Mouse (Mus musculus) midbrain, embryonic 10.5 days (tissue): Measurements from ENCODE around the gene Zmynd15. TPM values are rescaled to one million over a fixed set of nuclear protein-coding genes. Genes with fewer than 3 reads are reported as not detected.
"Not testable (repeated sequence)": the region's sequence is repeated elsewhere in the genome, so short reads cannot be mapped to it uniquely, and the experiment has no call there.

Source experiments
- DNase-seq: peaks from one replicate; pipeline ENCODE4 v3.0.0-alpha.2; 2017; ENCODE audit warnings: low spot score
- H3K27ac ChIP-seq: fragments of 300-500 bp; sonication (generic); replicated peaks from 2 replicates; pipeline ENCODE4 v1.5.1; 2016; ENCODE audit warnings: mild to moderate bottlenecking
- H3K27me3 ChIP-seq: fragments of 300-500 bp; sonication (generic); 2 replicates; pipeline ENCODE4 v1.6.1; 2016; ENCODE audit warnings: low read depth, mild to moderate bottlenecking; ENCODE audit not compliant: poor library complexity, severe bottlenecking
- H3K36me3 ChIP-seq: fragments of 300-500 bp; sonication (generic); 2 replicates; pipeline ENCODE4 v1.6.1; 2016; ENCODE audit warnings: mild to moderate bottlenecking, moderate library complexity
- H3K4me1 ChIP-seq: fragments of 300-500 bp; sonication (generic); 2 replicates; pipeline ENCODE4 v1.6.1; 2016
- H3K4me3 ChIP-seq: fragments of 300-500 bp; sonication (generic); 2 replicates; pipeline ENCODE4 v1.5.1; 2016; ENCODE audit warnings: mild to moderate bottlenecking, moderate library complexity
- H3K9me3 ChIP-seq: fragments of 300-500 bp; sonication (generic); replicated peaks from 2 replicates; pipeline ENCODE4 v1.6.1; 2016; ENCODE audit warnings: mild to moderate bottlenecking
- WGBS: fragments of 180-500 bp; shearing (Covaris S2); methylation state at CpG from one replicate; pipeline ENCODE4 v1.1.7; 2016; 5-methylcytosine and 5-hydroxymethylcytosine counted together
- polyA plus RNA-seq: library from polyadenylated mRNA; unstranded; fragments of >200 nt; fragmentation: Nextera tagmentation; extraction: Ambion mirVana; gene quantifications from 2 replicates; pipeline ENCODE4 v1.2.1, GENCODE M21; 2016

Zmynd15 gene
- polyA plus RNA-seq, 1 experiment from 2014 or later: 0.14 TPM

GRCm38 (mm10) chr11:70453261-70454044 is 5.8 kb upstream of the Zmynd15 start:
- H3K4me3 ChIP-seq: peak overlapping the region; percentile 11; the same call in 1 of the 2 replicates
- DNase-seq: no peak
- H3K27ac ChIP-seq: no peak overlapping the region
- no peaks in the 10 kb centered on the region for H3K9me3 ChIP-seq
- H3K36me3 ChIP-seq: peaks cover 15% of the 10 kb centered on the region; the same call in 1 of the 2 replicates
- H3K4me1 ChIP-seq: peaks cover 25% of the 10 kb centered on the region
- 88% methylated on average over 9 of the region's 9 CpGs for whole genome bisulfite sequencing
- H3K27me3 ChIP-seq: peaks cover 9% of the 10 kb centered on the region

GRCm38 (mm10) chr11:70459601-70460101 is 418 bp downstream of the Zmynd15 start, which contains the start of gene Cxcl16:
Cxcl16 (minus strand) TSS chr11:70459984.
- H3K4me1 ChIP-seq: peaks cover 16% of the 10 kb centered on the region
- peak within 1 kb of the TSS; percentile 60 for H3K4me3 ChIP-seq
- peak; percentile 26 for DNase-seq
- 0 out of 2 replicates have a peak, but pooled peaks cover 3% of the 10 kb centered on the region for H3K36me3 ChIP-seq
- no peaks in the 10 kb centered on the region for H3K9me3 ChIP-seq
- peaks cover 71% of the 10 kb centered on the region for H3K27me3 ChIP-seq
- 6% methylated on average over 30 of the region's 30 CpGs for WGBS
- H3K27ac ChIP-seq: peak within 1 kb of the TSS; percentile 46

- Histone ChIP-seq H3K27me3 (peaks cover 86% of the 10 kb centered on the region), H3K9me3 (no peaks in the 10 kb centered on the region), H3K4me1 (peaks cover 25% of the 10 kb centered on the region), H3K36me3 (no peaks in the 10 kb centered on the region), H3K4me3 (no peak overlapping the region), H3K27ac (no peak overlapping the region)
- 82% methylated on average over 5 of the region's 5 CpGs for WGBS
- no peak for DNase-seq
Observed at GRCm38 (mm10) chr11:70463970-70464369, 4.7 kb downstream of the Zmynd15 start.

GRCm38 (mm10) chr11:70465211-70465610 is 6.0 kb downstream of the Zmynd15 start:
- H3K27me3 ChIP-seq: peaks cover 73% of the 10 kb centered on the region
- no peak overlapping the region for H3K27ac ChIP-seq

GRCm38 (mm10) chr11:70465824-70466223 is 6.6 kb downstream of the Zmynd15 start:
- peak overlapping the region; percentile 38; the same call in 1 of the 2 replicates for H3K27ac ChIP-seq

More at GRCm38 (mm10) chr11:70465211-70465610, 6.0 kb downstream of the Zmynd15 start:
- 24% methylated on average over 16 of the region's 16 CpGs for WGBS
- Histone ChIP-seq H3K4me1 (peaks cover 15% of the 10 kb centered on the region), H3K9me3 (no peaks in the 10 kb centered on the region), H3K36me3 (no peaks in the 10 kb centered on the region), H3K4me3 (peak overlapping the region; percentile 36)
- DNase-seq: peak; percentile 21

GRCm38 (mm10) chr11:70467902-70468619 is 8.8 kb downstream of the Zmynd15 start:
- no peak for DNase-seq
- Histone ChIP-seq H3K27ac (no peak overlapping the region), H3K9me3 (no peaks in the 10 kb centered on the region), H3K4me3 (no peak overlapping the region), H3K27me3 (peaks cover 45% of the 10 kb centered on the region), H3K4me1 (peaks cover 15% of the 10 kb centered on the region), H3K36me3 (no peaks in the 10 kb centered on the region)
- 88% methylated on average over 5 of the region's 5 CpGs for WGBS

More at GRCm38 (mm10) chr11:70465824-70466223, 6.6 kb downstream of the Zmynd15 start:
- H3K27me3 ChIP-seq: peaks cover 67% of the 10 kb centered on the region
- peak; percentile 18 for DNase-seq
- H3K4me3 ChIP-seq: peak overlapping the region; percentile 36
- 12% methylated on average over 23 of the region's 23 CpGs for WGBS
- H3K9me3 ChIP-seq: no peaks in the 10 kb centered on the region
- H3K36me3 ChIP-seq: no peaks in the 10 kb centered on the region
- H3K4me1 ChIP-seq: peaks cover 15% of the 10 kb centered on the region

GRCm38 (mm10) chr11:70469764-70470163 is 10.5 kb downstream of the Zmynd15 start:
- no peak for DNase-seq
- H3K9me3 ChIP-seq: no peaks in the 10 kb centered on the region
- H3K36me3 ChIP-seq: no peaks in the 10 kb centered on the region
- H3K4me3 ChIP-seq: no peak overlapping the region
- peaks cover 12% of the 10 kb centered on the region for H3K4me1 ChIP-seq
- 89% methylated on average over 3 of the region's 3 CpGs for WGBS
- H3K27ac ChIP-seq: no peak overlapping the region
- peaks cover 28% of the 10 kb centered on the region for H3K27me3 ChIP-seq

- Histone ChIP-seq H3K36me3 (no peaks in the 10 kb centered on the region), H3K27ac (no peak overlapping the region), H3K27me3 (no peaks in the 10 kb centered on the region), H3K4me3 (no peak overlapping the region), H3K4me1 (no peaks in the 10 kb centered on the region), H3K9me3 (no peaks in the 10 kb centered on the region)
- DNase-seq: no peak
Observed at GRCm38 (mm10) chr11:70472716-70473115, 13.5 kb downstream of the Zmynd15 start.

GRCm38 (mm10) chr11:70473291-70473690 is 14.1 kb downstream of the Zmynd15 start:
- not testable (repeated sequence) for H3K4me3 ChIP-seq, H3K36me3 ChIP-seq, H3K4me1 ChIP-seq, DNase-seq, H3K27ac ChIP-seq, H3K27me3 ChIP-seq, H3K9me3 ChIP-seq
- 89% methylated on average over 5 of the region's 5 CpGs for WGBS

- Histone ChIP-seq H3K36me3 (no peaks in the 10 kb centered on the region), H3K9me3 (no peaks in the 10 kb centered on the region), H3K27me3 (no peaks in the 10 kb centered on the region), H3K4me1 (no peaks in the 10 kb centered on the region), H3K4me3 (no peak overlapping the region), H3K27ac (no peak overlapping the region)
- no peak for DNase-seq
- WGBS: 75% methylated on average over 12 of the region's 12 CpGs
Observed at GRCm38 (mm10) chr11:70474872-70475534, 15.8 kb downstream of the Zmynd15 start.

- H3K9me3 ChIP-seq: no peaks in the 10 kb centered on the region
- H3K4me1 ChIP-seq: no peaks in the 10 kb centered on the region
- H3K36me3 ChIP-seq: no peaks in the 10 kb centered on the region
- H3K4me3 ChIP-seq: no peak overlapping the region
- no peaks in the 10 kb centered on the region for H3K27me3 ChIP-seq
- DNase-seq: no peak
- WGBS: 58% methylated on average over 2 of the region's 2 CpGs
- H3K27ac ChIP-seq: no peak overlapping the region
Observed at GRCm38 (mm10) chr11:70485498-70485897, 26.3 kb downstream of the Zmynd15 start.

- Histone ChIP-seq H3K27me3 (no peaks in the 10 kb centered on the region), H3K4me3 (no peak overlapping the region), H3K9me3 (no peaks in the 10 kb centered on the region; the same call in 1 of the 2 replicates), H3K4me1 (no peaks in the 10 kb centered on the region), H3K36me3 (no peaks in the 10 kb centered on the region), H3K27ac (no peak overlapping the region)
- no peak for DNase-seq
- 57% methylated on average over 4 of the region's 4 CpGs for WGBS
Observed at GRCm38 (mm10) chr11:70487816-70488215, 28.6 kb downstream of the Zmynd15 start.
